Mouse (Mus musculus) midbrain, embryonic 10.5 days (tissue): ENCODE results near the gene Cypt1. TPM values are rescaled to one million over a fixed set of nuclear protein-coding genes. Genes with fewer than 3 reads are reported as not detected.

Source experiments
- DNase-seq: peaks from one replicate; pipeline ENCODE4 v3.0.0-alpha.2; 2017; ENCODE audit warnings: low spot score
- H3K27ac ChIP-seq: fragments of 300-500 bp; sonication (generic); replicated peaks from 2 replicates; pipeline ENCODE4 v1.5.1; 2016; ENCODE audit warnings: mild to moderate bottlenecking
- H3K27me3 ChIP-seq: fragments of 300-500 bp; sonication (generic); 2 replicates; pipeline ENCODE4 v1.6.1; 2016; ENCODE audit warnings: low read depth, mild to moderate bottlenecking; ENCODE audit not compliant: poor library complexity, severe bottlenecking
- H3K36me3 ChIP-seq: fragments of 300-500 bp; sonication (generic); 2 replicates; pipeline ENCODE4 v1.6.1; 2016; ENCODE audit warnings: mild to moderate bottlenecking, moderate library complexity
- H3K4me1 ChIP-seq: fragments of 300-500 bp; sonication (generic); 2 replicates; pipeline ENCODE4 v1.6.1; 2016
- H3K4me3 ChIP-seq: fragments of 300-500 bp; sonication (generic); 2 replicates; pipeline ENCODE4 v1.5.1; 2016; ENCODE audit warnings: mild to moderate bottlenecking, moderate library complexity
- H3K9me3 ChIP-seq: fragments of 300-500 bp; sonication (generic); replicated peaks from 2 replicates; pipeline ENCODE4 v1.6.1; 2016; ENCODE audit warnings: mild to moderate bottlenecking
- WGBS: fragments of 180-500 bp; shearing (Covaris S2); methylation state at CpG from one replicate; pipeline ENCODE4 v1.1.7; 2016; 5-methylcytosine and 5-hydroxymethylcytosine counted together
- polyA plus RNA-seq: library from polyadenylated mRNA; unstranded; fragments of >200 nt; fragmentation: Nextera tagmentation; extraction: Ambion mirVana; gene quantifications from 2 replicates; pipeline ENCODE4 v1.2.1, GENCODE M21; 2016

The Cypt1 gene
- not detected in 2 replicates for polyA plus RNA-seq

DNA sequence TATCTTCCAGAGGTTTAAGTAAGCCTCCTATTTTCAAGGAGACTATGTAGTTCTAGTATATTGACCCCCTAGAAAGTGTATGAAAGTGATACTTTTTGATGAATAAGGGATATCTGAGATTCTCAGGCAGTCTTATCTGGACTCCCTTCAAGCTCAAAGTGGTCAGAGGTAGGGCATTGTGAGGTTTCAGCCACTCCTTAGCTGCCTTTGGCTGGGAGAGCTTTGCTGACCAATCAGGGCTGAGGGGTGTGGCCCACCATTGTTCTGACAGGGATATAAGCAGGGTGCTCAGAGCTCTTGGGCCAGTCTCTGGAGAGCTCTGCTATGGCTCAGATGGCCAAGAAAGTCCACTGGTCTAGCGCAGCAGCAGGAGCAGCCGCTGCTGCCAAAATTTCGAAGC is at the start of gene Cypt1:
Gene Cypt1 (plus strand): TSS at position 301 of the 400 bp plus-strand sequence.
- no peak within 1 kb of the TSS for H3K4me3 ChIP-seq
- H3K27me3 ChIP-seq, result no peaks in the 10 kb centered on the region
- no peaks in the 10 kb centered on the region for H3K36me3 ChIP-seq
- no peak for DNase-seq
- no peaks in the 10 kb centered on the region for H3K9me3 ChIP-seq
- 92% methylated on average over 3 of the region's 3 CpGs for WGBS
- H3K4me1 ChIP-seq, result no peaks in the 10 kb centered on the region
- no peak within 1 kb of the TSS for H3K27ac ChIP-seq

DNA sequence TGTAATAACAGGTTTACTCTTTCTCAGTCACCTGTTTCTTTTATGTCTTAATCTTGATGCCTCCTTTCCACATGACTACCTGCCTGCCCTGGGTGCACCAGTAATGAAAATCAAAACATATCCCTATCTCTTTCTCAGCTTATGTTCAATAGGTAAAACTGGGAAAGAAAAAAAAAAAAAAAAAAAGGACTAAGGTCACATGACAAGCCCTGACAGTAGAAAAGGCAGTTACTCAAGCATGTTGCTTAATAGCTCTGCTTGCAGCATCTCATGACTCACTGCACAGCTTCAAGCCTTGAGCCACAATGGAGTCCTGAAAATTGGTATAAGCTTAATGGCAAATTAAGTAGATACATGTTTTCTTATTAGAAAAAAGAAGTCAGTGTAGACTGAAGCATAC is 24.1 kb downstream of the Cypt1 start:
- Histone ChIP-seq H3K27me3 (no peaks in the 10 kb centered on the region), H3K9me3 (no peaks in the 10 kb centered on the region), H3K4me1 (no peaks in the 10 kb centered on the region), H3K27ac (no peak overlapping the region), H3K36me3 (no peaks in the 10 kb centered on the region), H3K4me3 (no peak overlapping the region)
- DNase-seq, result no peak

DNA sequence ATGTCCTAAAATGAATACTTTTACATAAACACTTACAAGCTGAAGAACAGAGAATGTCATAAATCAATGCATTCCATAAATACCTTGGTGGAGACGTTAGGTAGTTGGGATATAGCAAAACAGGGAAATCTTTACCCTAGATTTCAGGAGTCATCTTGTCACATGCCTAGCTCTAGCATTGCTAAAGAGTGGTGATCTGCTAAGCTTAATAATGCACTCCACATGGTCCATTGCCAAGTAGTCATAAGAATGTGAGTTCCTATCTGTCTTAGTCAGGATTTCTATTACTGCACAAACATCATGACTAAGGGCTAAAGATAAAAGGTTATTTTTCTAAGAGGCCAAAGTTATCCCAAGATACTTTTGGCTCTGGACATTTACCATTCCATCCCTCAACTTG is 34.4 kb downstream of the Cypt1 start:
- no peak for DNase-seq
- no peaks in the 10 kb centered on the region for H3K9me3 ChIP-seq
- H3K4me1 ChIP-seq, result no peaks in the 10 kb centered on the region
- H3K27ac ChIP-seq, result no peak overlapping the region
- H3K36me3 ChIP-seq, result no peaks in the 10 kb centered on the region
- H3K4me3 ChIP-seq, result no peak overlapping the region
- WGBS, result 83% methylated on average over 1 of the region's 1 CpGs
- H3K27me3 ChIP-seq, result no peaks in the 10 kb centered on the region

DNA sequence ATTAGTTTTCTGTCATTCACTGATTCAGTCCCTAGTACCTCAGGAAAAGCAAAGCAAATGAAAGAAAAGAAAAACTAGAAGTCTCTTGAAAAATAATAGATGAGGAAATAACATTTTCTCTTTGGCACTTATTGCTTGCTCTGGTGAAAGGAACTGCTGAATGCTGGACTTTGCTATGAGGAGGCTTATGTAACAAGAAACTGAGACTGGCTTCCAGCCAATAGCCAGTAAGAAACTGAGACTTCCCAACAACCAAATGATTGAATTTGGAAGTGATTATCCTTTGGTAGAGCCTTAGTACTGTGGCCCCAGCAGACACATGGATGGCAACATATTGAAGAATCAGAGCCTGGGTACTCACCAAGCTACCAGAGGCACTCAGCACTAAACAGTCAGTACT is 35.8 kb downstream of the Cypt1 start:
- no peaks in the 10 kb centered on the region for H3K27me3 ChIP-seq
- no peak overlapping the region for H3K27ac ChIP-seq
- no peak for DNase-seq
- no peaks in the 10 kb centered on the region for H3K4me1 ChIP-seq
- H3K36me3 ChIP-seq, result no peaks in the 10 kb centered on the region
- no peaks in the 10 kb centered on the region for H3K9me3 ChIP-seq
- no peak overlapping the region for H3K4me3 ChIP-seq

Other genes starting within 250 kb of the Cypt1 start
- gene Maoa, start 96.8 kb downstream of the Cypt1 start, polyA plus RNA-seq, result 17.1 and 17.6 TPM in 2 replicates